ENCODE assay signal across 21 mouse cellular contexts in genomic region chr5:146199073-146199472, GRCm38 (mm10). TPM values are rescaled to one million over a fixed set of nuclear protein-coding genes. Genes with fewer than 3 reads are reported as not detected.
"Had no signal": no experiment of that assay in that cellular context is flagged by ENCODE, and none has a peak within 500 bp of the region (broad histone marks: within the 10 kb centered on the region; RNA-seq: fewer than 3 reads in every experiment).

No protein-coding gene starts in this region.

- H3K27me3 ChIP-seq: limb, embryonic 15.5 days; neural tube, embryonic 15.5 days had no signal

- DNase-seq: lung, adult 18-20 months; midbrain, embryonic 14.5 days; right cerebral cortex, adult 18-20 months; right cerebral cortex, postnatal 25 days; thymus, adult 18-20 months; thymus, postnatal 14 days had no signal

- H3K9ac ChIP-seq: limb, embryonic 15.5 days; liver, embryonic 14.5 days; neural tube, embryonic 15.5 days had no signal

- H3K4me2 ChIP-seq: limb, embryonic 15.5 days; neural tube, embryonic 15.5 days had no signal

- H3K27ac ChIP-seq: hindbrain, postnatal 0 days; left cerebral cortex, adult 2 months; limb, embryonic 15.5 days; liver, embryonic 14.5 days; neural tube, embryonic 15.5 days had no signal

- H3K4me3 ChIP-seq: left cerebral cortex, adult 2 months; limb, embryonic 15.5 days; myocyte; neural tube, embryonic 15.5 days had no signal

- H3K9me3 ChIP-seq: limb, embryonic 15.5 days; neural tube, embryonic 15.5 days had no signal

- H3K4me1 ChIP-seq: limb, embryonic 15.5 days; neural tube, embryonic 15.5 days had no signal

- ATAC-seq: hindbrain, postnatal 0 days had no signal

RNA-seq across cellular contexts. Expression of gene 1700001J03Rik, which starts 14.0 kb away (rescaled TPM):
- total RNA-seq: hindbrain, postnatal 0 days had no signal
- polyA plus RNA-seq: hindbrain, postnatal 0 days; intestine, embryonic 14.5 days; limb, embryonic 11.5 days; limb, embryonic 15.5 days; lung, embryonic 16.5 days; midbrain, embryonic 14.5 days; myocyte; neural tube, embryonic 11.5 days; neural tube, embryonic 15.5 days; stomach, embryonic 14.5 days had no signal

RNA-seq across cellular contexts. Expression of gene Gm6309, which starts 28.6 kb away (rescaled TPM):
- total RNA-seq: hindbrain, postnatal 0 days; layer of hippocampus, postnatal 25 days; left cerebral cortex, adult 2 months; left cerebral cortex, postnatal 14 days; megakaryocyte progenitor cell, adult 5-6 weeks had no signal
- polyA plus RNA-seq: hindbrain, postnatal 0 days; intestine, embryonic 14.5 days; limb, embryonic 11.5 days; limb, embryonic 15.5 days; liver, embryonic 14.5 days; lung, embryonic 16.5 days; midbrain, embryonic 14.5 days; myocyte; neural tube, embryonic 11.5 days; neural tube, embryonic 15.5 days; small intestine, adult 2 months; stomach, embryonic 14.5 days had no signal

RNA-seq across cellular contexts. Expression of gene Gm5565, which starts 38.7 kb away (rescaled TPM):
- total RNA-seq: hindbrain, postnatal 0 days; layer of hippocampus, postnatal 25 days; left cerebral cortex, adult 2 months; left cerebral cortex, postnatal 14 days; megakaryocyte progenitor cell, adult 5-6 weeks had no signal
- polyA plus RNA-seq: hindbrain, postnatal 0 days; intestine, embryonic 14.5 days; limb, embryonic 11.5 days; limb, embryonic 15.5 days; liver, embryonic 14.5 days; lung, embryonic 16.5 days; midbrain, embryonic 14.5 days; myocyte; neural tube, embryonic 11.5 days; neural tube, embryonic 15.5 days; small intestine, adult 2 months; stomach, embryonic 14.5 days had no signal
